In genomic region chr12:33258995-33259529, GRCm38 (mm10) we compare ENCODE assay signal across 27 mouse cellular contexts.
DNase-seq lines count a peak whose midpoint lies in the region; ATAC-seq and TF ChIP-seq lines count a peak whose summit lies in the region.
"Had no signal": no experiment of that assay in that cellular context is flagged by ENCODE, and none has a peak within 500 bp of the region (broad histone marks: within the 10 kb centered on the region; RNA-seq: fewer than 3 reads in every experiment).

No protein-coding gene starts in this region.

- ATAC-seq in heart, embryonic 13.5 days (ENCODE audit: extremely low read depth, insufficient number of reproducible peaks, low FRiP score, low TSS enrichment), result no peak
- peak; percentile 69; the same call in 1 of the 2 replicates for ATAC-seq in heart, embryonic 16.5 days (replicated peaks; ENCODE audit: extremely low read depth, insufficient read depth, low FRiP score)
- no peak for ATAC-seq in lung, postnatal 0 days
- ATAC-seq: activated CD4-positive, CD25-positive, alpha-beta regulatory T cell, adult 4 months; forebrain, embryonic 15.5 days; hindbrain, postnatal 0 days; inflammation-experienced regulatory T-cells, adult 6 months; intestine, embryonic 16.5 days had no signal

- peaks cover 39% of the 10 kb centered on the region for H3K4me1 ChIP-seq in heart, embryonic 13.5 days
- peaks cover 7% of the 10 kb centered on the region for H3K4me1 ChIP-seq in heart, embryonic 16.5 days (ENCODE audit: control insufficient read depth, insufficient read depth, low read length)
- H3K4me1 ChIP-seq in lung, postnatal 0 days (ENCODE audit: insufficient read depth, low read depth, low read length), result no peaks in the 10 kb centered on the region
- H3K4me1 ChIP-seq: embryonic facial prominence, embryonic 10.5 days; forebrain, embryonic 12.5 days; forebrain, embryonic 15.5 days had no signal

- H3K9ac ChIP-seq in heart, embryonic 13.5 days, result no peak overlapping the region
- H3K9ac ChIP-seq in heart, embryonic 16.5 days (ENCODE audit: low read length), result no peak overlapping the region
- no peak overlapping the region for H3K9ac ChIP-seq in lung, postnatal 0 days (replicated peaks; ENCODE audit: low read depth)
- H3K9ac ChIP-seq: embryonic facial prominence, embryonic 13.5 days; forebrain, embryonic 12.5 days; forebrain, embryonic 15.5 days; hindbrain, embryonic 14.5 days had no signal

- no peak overlapping the region for H3K4me2 ChIP-seq in heart, embryonic 13.5 days
- no peak overlapping the region for H3K4me2 ChIP-seq in heart, embryonic 16.5 days (ENCODE audit: low read depth, low read length)
- H3K4me2 ChIP-seq in lung, postnatal 0 days (replicated peaks; ENCODE audit: low read depth, low read length), result no peak overlapping the region
- H3K4me2 ChIP-seq: embryonic facial prominence, embryonic 13.5 days; forebrain, embryonic 12.5 days; forebrain, embryonic 15.5 days; hindbrain, embryonic 14.5 days had no signal

- no peaks in the 10 kb centered on the region for H3K9me3 ChIP-seq in heart, embryonic 13.5 days
- H3K9me3 ChIP-seq in heart, embryonic 16.5 days (replicated peaks; ENCODE audit: control insufficient read depth, low read length), result no peaks in the 10 kb centered on the region; the same call in 1 of the 2 replicates
- H3K9me3 ChIP-seq in lung, postnatal 0 days (ENCODE audit: low read length), result no peaks in the 10 kb centered on the region
- H3K9me3 ChIP-seq: embryonic facial prominence, embryonic 10.5 days; embryonic facial prominence, embryonic 13.5 days; forebrain, embryonic 12.5 days; forebrain, embryonic 15.5 days had no signal

- no peaks in the 10 kb centered on the region; the same call in 1 of the 2 replicates for H3K36me3 ChIP-seq in heart, embryonic 13.5 days
- H3K36me3 ChIP-seq in heart, embryonic 16.5 days (ENCODE audit: control insufficient read depth, insufficient read depth), result no peaks in the 10 kb centered on the region
- H3K36me3 ChIP-seq in lung, postnatal 0 days (ENCODE audit: insufficient read depth, low read length), result no peaks in the 10 kb centered on the region
- H3K36me3 ChIP-seq: embryonic facial prominence, embryonic 10.5 days; embryonic facial prominence, embryonic 13.5 days; forebrain, embryonic 12.5 days; forebrain, embryonic 15.5 days had no signal

- no peak for TF ChIP-seq EP300 in lung, postnatal 0 days (IDR thresholded peaks at IDR 0.05)

- whole genome bisulfite sequencing in heart, embryonic 13.5 days, result 52% methylated on average over 5 of the region's 5 CpGs
- WGBS in heart, embryonic 16.5 days, result 54% methylated on average over 5 of the region's 5 CpGs
- WGBS in lung, postnatal 0 days, result 86% methylated on average over 5 of the region's 5 CpGs

- TF ChIP-seq CTCF in gastrocnemius, adult 2 months (IDR thresholded peaks at IDR 0.05), result no peak
- no peak for TF ChIP-seq CTCF in lung, postnatal 0 days (IDR thresholded peaks at IDR 0.05)

- H3K27me3 ChIP-seq in heart, embryonic 13.5 days (replicated peaks), result no peaks in the 10 kb centered on the region
- H3K27me3 ChIP-seq in heart, embryonic 16.5 days (ENCODE audit: control insufficient read depth, insufficient read depth, low read length), result no peaks in the 10 kb centered on the region
- no peaks in the 10 kb centered on the region for H3K27me3 ChIP-seq in lung, postnatal 0 days (replicated peaks; ENCODE audit: insufficient read depth, low read length)
- H3K27me3 ChIP-seq: embryonic facial prominence, embryonic 13.5 days; forebrain, embryonic 12.5 days; forebrain, embryonic 15.5 days had no signal

- intact Hi-C loops in gastrocnemius, adult 2 months (cut with DNase I), result loop anchor here (10.0 kb wide), 1 partner anchor 344 kb away; no protein-coding TSS in a partner anchor
- intact Hi-C loops in heart, postnatal 14 days (cut with DNase I), result no loop called here

- peak overlapping the region; percentile 67 for H3K27ac ChIP-seq in gastrocnemius, adult 2 months
- peak overlapping the region; percentile 77 for H3K27ac ChIP-seq in heart, embryonic 13.5 days (replicated peaks)
- peak overlapping the region; percentile 40; the same call in 1 of the 2 replicates for H3K27ac ChIP-seq in heart, embryonic 16.5 days (ENCODE audit: low read length)
- no peak overlapping the region for H3K27ac ChIP-seq in lung, postnatal 0 days (ENCODE audit: low read length)
- H3K27ac ChIP-seq: embryonic facial prominence, embryonic 10.5 days; embryonic facial prominence, embryonic 13.5 days; forebrain, embryonic 12.5 days; forebrain, embryonic 15.5 days; hindbrain, embryonic 14.5 days; hindbrain, postnatal 0 days had no signal

- DNase-seq in gastrocnemius, adult 2 months, result peak; percentile 53
- no peak for DNase-seq in gastrocnemius, adult 8-10 months (ENCODE audit: low spot score in 2 of 2)
- no peak for DNase-seq in heart, postnatal 14 days
- DNase-seq in heart, postnatal 4 days, result no peak
- DNase-seq in lung, postnatal 0 days (ENCODE audit: low spot score), result no peak
- DNase-seq: adrenal gland, adult 8-10 months; adrenal gland, postnatal 25 days; cerebellum, adult 11-12 months; cerebellum, adult 8-10 months; cerebellum, postnatal 10 days; cerebellum, postnatal 36 days; embryo, embryonic 11 days; gastrocnemius, postnatal 14 days; heart, postnatal 36 days; kidney, adult 18-20 months had no signal

- no peak overlapping the region for H3K4me3 ChIP-seq in gastrocnemius, adult 2 months
- no peak overlapping the region for H3K4me3 ChIP-seq in heart, embryonic 13.5 days
- H3K4me3 ChIP-seq in heart, embryonic 16.5 days (ENCODE audit: low read length), result no peak overlapping the region
- H3K4me3 ChIP-seq in lung, postnatal 0 days (ENCODE audit: low read depth, low read length), result no peak overlapping the region
- H3K4me3 ChIP-seq: embryonic facial prominence, embryonic 10.5 days; embryonic facial prominence, embryonic 13.5 days; erythroblast, embryonic 14.5 days; forebrain, embryonic 12.5 days; forebrain, embryonic 15.5 days had no signal
